Mouse (Mus musculus) mouse embryonic stem cell (cell line): ENCODE data around the gene Cilp2.

Source experiments
- in situ Hi-C, 2 experiments: fragments of 300-500 bp; cut with MboI; formaldehyde crosslinking; loops; 1 replicate in 1 of 2; 3 replicates in 1 of 2; pipeline ENCODE4 v1.14.3; 2019 to 2020; ENCODE audit warnings: low sequenced_read_pairs in 2 of 2, low pct_unique_long_range_greater_than_20kb in 1 of 2, mixed read lengths in 1 of 2; ENCODE audit not compliant: unreplicated experiment in 1 of 2

Cilp2 gene

GRCm38 (mm10) chr8:69879678-69880077 lies 7.8 kb downstream of the Cilp2 start:
- in situ Hi-C loops: no loop called here

GRCm38 (mm10) chr8:69877992-69878391 lies 9.5 kb downstream of the Cilp2 start:
- in situ Hi-C loops: no loop called here

GRCm38 (mm10) chr8:69877396-69877795 lies 10.1 kb downstream of the Cilp2 start:
- in situ Hi-C loops: no loop called here

GRCm38 (mm10) chr8:69876967-69877366 lies 10.5 kb downstream of the Cilp2 start:
- in situ Hi-C loops: no loop called here

- in situ Hi-C loops: no loop called here
Measured at GRCm38 (mm10) chr8:69876097-69876496, 11.4 kb downstream of the Cilp2 start.

- in situ Hi-C loops: loop anchor here in 1 of 2 experiments (25.0 kb wide), 2 partner anchors 237 to 537 kb away; partner anchors contain the start of gene Zfp868
Measured at GRCm38 (mm10) chr8:69874654-69875053, 12.8 kb downstream of the Cilp2 start.

- in situ Hi-C loops: loop anchor here in 1 of 2 experiments (25.0 kb wide), 2 partner anchors 237 to 537 kb away; partner anchors contain the start of gene Zfp868
Measured at GRCm38 (mm10) chr8:69874155-69874554, 13.3 kb downstream of the Cilp2 start.

- in situ Hi-C loops: loop anchor here in 1 of 2 experiments (25.0 kb wide), 2 partner anchors 234 to 534 kb away; partner anchors contain the start of gene Zfp868
Measured at GRCm38 (mm10) chr8:69870907-69871306, 16.6 kb downstream of the Cilp2 start.

GRCm38 (mm10) chr8:69870003-69870765 lies 17.3 kb downstream of the Cilp2 start:
- in situ Hi-C loops: loop anchor here in 1 of 2 experiments (25.0 kb wide), 2 partner anchors 233 to 533 kb away; partner anchors contain the start of gene Zfp868

- in situ Hi-C loops: loop anchor here in 1 of 2 experiments (25.0 kb wide), 2 partner anchors 231 to 531 kb away; partner anchors contain the start of gene Zfp868
Measured at GRCm38 (mm10) chr8:69867696-69868326, 19.7 kb downstream of the Cilp2 start.

GRCm38 (mm10) chr8:69864180-69864579 lies 23.3 kb downstream of the Cilp2 start:
- in situ Hi-C loops: loop anchor here in 1 of 2 experiments (25.0 kb wide), 2 partner anchors 227 to 527 kb away; partner anchors contain the start of gene Zfp868

GRCm38 (mm10) chr8:69863387-69864020 lies 24.0 kb downstream of the Cilp2 start:
- in situ Hi-C loops: loop anchor here in 1 of 2 experiments (25.0 kb wide), 2 partner anchors 226 to 526 kb away; partner anchors contain the start of gene Zfp868

GRCm38 (mm10) chr8:69861251-69861650 lies 26.2 kb downstream of the Cilp2 start:
- in situ Hi-C loops: loop anchor here in 1 of 2 experiments (25.0 kb wide), 2 partner anchors 224 to 524 kb away; partner anchors contain the start of gene Zfp868

- in situ Hi-C loops: loop anchor here in 1 of 2 experiments (25.0 kb wide), 2 partner anchors 224 to 524 kb away; partner anchors contain the start of gene Zfp868
Measured at GRCm38 (mm10) chr8:69860807-69861206, 26.7 kb downstream of the Cilp2 start.

GRCm38 (mm10) chr8:69853869-69854268 lies 33.6 kb downstream of the Cilp2 start:
- in situ Hi-C loops: loop anchor here in 1 of 2 experiments (25.0 kb wide), 2 partner anchors 217 to 517 kb away; partner anchors contain the start of gene Zfp868

GRCm38 (mm10) chr8:69850926-69851506 lies 36.5 kb downstream of the Cilp2 start:
- in situ Hi-C loops: loop anchor here in 1 of 2 experiments (25.0 kb wide), 2 partner anchors 214 to 514 kb away; partner anchors contain the start of gene Zfp868

- in situ Hi-C loops: loop anchor here (25.0 kb wide), 2 partner anchors 213 to 513 kb away; partner anchors contain the start of gene Zfp868 (in 2 of the 2)
Measured at GRCm38 (mm10) chr8:69849899-69850298, 37.6 kb downstream of the Cilp2 start.

GRCm38 (mm10) chr8:69848951-69849350 lies 38.5 kb downstream of the Cilp2 start:
- in situ Hi-C loops: loop anchor here in 1 of 2 experiments (25.0 kb wide), 1 partner anchor 212 kb away; the partner anchor contains the start of gene Zfp868
